Mouse (Mus musculus) CH12.LX (cell line): ENCODE measurements around the gene Plekhg3. TPM values are rescaled to one million over a fixed set of nuclear protein-coding genes. Genes with fewer than 3 reads are reported as not detected.

ENCODE experiments used
- DNase-seq: peaks from one replicate; pipeline ENCODE4 v3.0.0-alpha.2; 2013; ENCODE audit errors: extremely low read depth
- H3K27ac ChIP-seq: 2 replicates; pipeline ENCODE4 v1.5.1; 2012; ENCODE audit warnings: low read depth, mild to moderate bottlenecking, control low read depth, moderate library complexity; ENCODE audit not compliant: insufficient read depth
- H3K27me3 ChIP-seq: replicated peaks from 2 replicates; pipeline ENCODE3; 2012; ENCODE audit warnings: inconsistent platforms
- H3K36me3 ChIP-seq, 2 experiments: replicated peaks in 1 of 2; 2 replicates each; pipeline versions ENCODE3 to v1.6.1; 2012; ENCODE audit warnings: inconsistent platforms in 1 of 2, low read length in 1 of 2, mild to moderate bottlenecking in 1 of 2, mixed read lengths in 1 of 2, moderate library complexity in 1 of 2; ENCODE audit not compliant: control insufficient read depth in 1 of 2, insufficient read depth in 1 of 2
- H3K4me1 ChIP-seq, 2 experiments: 2 replicates each; pipeline ENCODE4 v1.6.1; 2012; ENCODE audit warnings: inconsistent platforms in 1 of 2, moderate library complexity in 1 of 2; ENCODE audit not compliant: insufficient read depth in 2 of 2, control insufficient read depth in 1 of 2
- H3K4me2 ChIP-seq: 2 replicates; pipeline ENCODE4 v1.6.1; 2012; ENCODE audit warnings: low read depth, mild to moderate bottlenecking, control low read depth; ENCODE audit not compliant: poor library complexity, insufficient read depth, severe bottlenecking
- H3K4me3 ChIP-seq, 3 experiments: fragments of 150-350 bp in 1 of 3; sonication (generic) in 1 of 3; replicated peaks in 1 of 3; 2 replicates each; pipeline versions ENCODE3 to v1.5.1; 2011 to 2012; ENCODE audit warnings: low read depth in 2 of 3, low read length in 2 of 3, mild to moderate bottlenecking in 2 of 3, moderate library complexity in 2 of 3, control low read depth in 1 of 3, improper control_type of control experiment in 1 of 3, inconsistent platforms in 1 of 3, mixed read lengths in 1 of 3; ENCODE audit not compliant: poor library complexity in 1 of 3
- H3K79me2 ChIP-seq: replicated peaks from 2 replicates; pipeline ENCODE4 v1.6.1; 2012; ENCODE audit warnings: mild to moderate bottlenecking, moderate library complexity; ENCODE audit not compliant: control insufficient read depth, poor library complexity, insufficient read depth, severe bottlenecking; ENCODE audit errors: extremely low read depth
- H3K9ac ChIP-seq: 2 replicates; pipeline ENCODE4 v1.6.1; 2012; ENCODE audit warnings: low read depth, mild to moderate bottlenecking, control low read depth, moderate library complexity; ENCODE audit not compliant: insufficient read depth
- H3K9me3 ChIP-seq: replicated peaks from 2 replicates; pipeline ENCODE3; 2012; ENCODE audit warnings: low read length, inconsistent platforms, mixed read lengths
- CHD1 ChIP-seq: IDR thresholded peaks from 2 replicates; pipeline ENCODE4 v1.6.1; 2012; ENCODE audit warnings: low read depth, low read length, improper control_type of control experiment, inconsistent platforms
- CHD2 ChIP-seq: IDR thresholded peaks from 2 replicates; pipeline ENCODE4 v1.6.1; 2011; ENCODE audit warnings: low read length, improper control_type of control experiment
- CTCF ChIP-seq, 2 experiments: IDR thresholded peaks in 1 of 2; conservative IDR thresholded peaks in 1 of 2; 2 replicates each; pipeline ENCODE4 v1.5.1; 2011 to 2012; ENCODE audit warnings: low read depth in 2 of 2, low read length in 2 of 2, improper control_type of control experiment in 1 of 2, inconsistent platforms in 1 of 2, mild to moderate bottlenecking in 1 of 2, moderate library complexity in 1 of 2
- EP300 ChIP-seq: IDR thresholded peaks from 2 replicates; pipeline ENCODE4 v1.6.1; 2011; ENCODE audit warnings: low read length, improper control_type of control experiment
- ETS1 ChIP-seq: conservative IDR thresholded peaks from 2 replicates; pipeline ENCODE4 v1.6.1; 2012; ENCODE audit warnings: low read depth, mild to moderate bottlenecking, inconsistent platforms, low read length, improper control_type of control experiment, moderate library complexity
- GABPA ChIP-seq: IDR thresholded peaks from 2 replicates; pipeline ENCODE4 v1.6.1; 2012; ENCODE audit warnings: low read depth, low read length, improper control_type of control experiment, inconsistent platforms; ENCODE audit not compliant: insufficient replicate concordance
- HCFC1 ChIP-seq: IDR thresholded peaks from 2 replicates; pipeline ENCODE4 v1.6.1; 2012; ENCODE audit warnings: low read depth, mild to moderate bottlenecking, inconsistent platforms, low read length, improper control_type of control experiment
- IRF4 ChIP-seq: IDR thresholded peaks from 2 replicates; pipeline ENCODE4 v1.6.1; 2014; ENCODE audit warnings: low read depth, mild to moderate bottlenecking, inconsistent platforms, low read length, improper control_type of control experiment
- JUN ChIP-seq: IDR thresholded peaks from 2 replicates; pipeline ENCODE4 v1.6.1; 2011; ENCODE audit warnings: low read depth, mild to moderate bottlenecking, low read length, improper control_type of control experiment, moderate library complexity; ENCODE audit not compliant: insufficient read depth
- KAT2A ChIP-seq: IDR thresholded peaks from 2 replicates; pipeline ENCODE4 v1.6.1; 2012; ENCODE audit warnings: low read length, improper control_type of control experiment, inconsistent platforms; ENCODE audit not compliant: insufficient replicate concordance
- MAFK ChIP-seq: IDR thresholded peaks from 2 replicates; pipeline ENCODE4 v1.6.1; 2011; ENCODE audit warnings: low read length, improper control_type of control experiment; ENCODE audit not compliant: insufficient replicate concordance
- MAX ChIP-seq: IDR thresholded peaks from 2 replicates; pipeline ENCODE4 v1.6.1; 2011; ENCODE audit warnings: low read length, improper control_type of control experiment
- MAZ ChIP-seq: IDR thresholded peaks from 2 replicates; pipeline ENCODE4 v1.6.1; 2012; ENCODE audit warnings: low read depth, mild to moderate bottlenecking, inconsistent platforms, low read length, improper control_type of control experiment, moderate library complexity
- MEF2A ChIP-seq: IDR thresholded peaks from 2 replicates; pipeline ENCODE4 v1.6.1; 2014; ENCODE audit warnings: low read depth, mild to moderate bottlenecking, inconsistent platforms, low read length, improper control_type of control experiment, borderline replicate concordance
- MXI1 ChIP-seq: IDR thresholded peaks from 2 replicates; pipeline ENCODE4 v1.6.1; 2011; ENCODE audit warnings: mild to moderate bottlenecking, low read depth, low read length, improper control_type of control experiment
- POLR2AphosphoS2 ChIP-seq: IDR thresholded peaks from 2 replicates; pipeline ENCODE4 v1.6.1; 2011; ENCODE audit warnings: low read depth, low read length, improper control_type of control experiment
- RAD21 ChIP-seq: IDR thresholded peaks from 2 replicates; pipeline ENCODE4 v1.6.1; 2011; ENCODE audit warnings: low read depth, mild to moderate bottlenecking, low read length, improper control_type of control experiment, moderate library complexity
- SIN3A ChIP-seq: IDR thresholded peaks from 2 replicates; pipeline ENCODE4 v1.6.1; 2012; ENCODE audit warnings: low read length, improper control_type of control experiment, inconsistent platforms
- SMC3 ChIP-seq: IDR thresholded peaks from 2 replicates; pipeline ENCODE4 v1.6.1; 2011; ENCODE audit warnings: low read depth, low read length, improper control_type of control experiment
- TCF12 ChIP-seq: IDR thresholded peaks from 2 replicates; pipeline ENCODE4 v1.6.1; 2014; ENCODE audit warnings: low read depth, mild to moderate bottlenecking, inconsistent platforms, low read length, improper control_type of control experiment
- UBTF ChIP-seq: IDR thresholded peaks from 2 replicates; pipeline ENCODE4 v1.6.1; 2012; ENCODE audit warnings: low read depth, mild to moderate bottlenecking, inconsistent platforms, low read length, improper control_type of control experiment, moderate library complexity
- USF1 ChIP-seq: IDR thresholded peaks from 2 replicates; pipeline ENCODE4 v1.6.1; 2014; ENCODE audit warnings: low read depth, mild to moderate bottlenecking, inconsistent platforms, low read length, improper control_type of control experiment
- USF2 ChIP-seq: conservative IDR thresholded peaks from 2 replicates; pipeline ENCODE4 v1.6.1; 2011; ENCODE audit warnings: low read depth, low read length, improper control_type of control experiment
- ZC3H11A ChIP-seq: IDR thresholded peaks from 2 replicates; pipeline ENCODE4 v1.6.1; 2012; ENCODE audit warnings: low read depth, mild to moderate bottlenecking, inconsistent platforms, low read length, improper control_type of control experiment
- ZKSCAN1 ChIP-seq: IDR thresholded peaks from 2 replicates; pipeline ENCODE4 v1.6.1; 2012; ENCODE audit warnings: low read depth, inconsistent platforms, low read length, improper control_type of control experiment, borderline replicate concordance
- ZMIZ1 ChIP-seq: IDR thresholded peaks from 2 replicates; pipeline ENCODE4 v1.6.1; 2012; ENCODE audit warnings: low read depth, mild to moderate bottlenecking, inconsistent platforms, low read length, improper control_type of control experiment
- dilution Hi-C: fragments of 300-500 bp; cut with MboI; formaldehyde crosslinking; loops from 2 replicates; pipeline ENCODE4 v1.14.3; 2020; ENCODE audit warnings: low sequenced_read_pairs; ENCODE audit not compliant: extremely low pct_unique_long_range_greater_than_20kb, extremely low pct_ligation_motif_present
- in situ Hi-C: fragments of 300-500 bp; cut with MboI; formaldehyde crosslinking; loops from 3 replicates; pipeline ENCODE4 v1.14.3; 2019; ENCODE audit warnings: low sequenced_read_pairs, low pct_ligation_motif_present, low pct_unique_long_range_greater_than_20kb, mixed read lengths
- polyA plus RNA-seq: library from polyadenylated mRNA; unstranded; fragments of >175 nt; gene quantifications from 2 replicates; pipeline ENCODE4 v1.2.1, GENCODE M21; 2012; ENCODE audit warnings: low read depth; ENCODE audit not compliant: insufficient read length
- total RNA-seq, 2 experiments: library from RNA; depleted of rRNA; stranded (reverse); fragments of 300-350 nt in 1 of 2; fragments of >200 nt in 1 of 2; gene quantifications; 2 replicates each; pipeline ENCODE4 v1.2.3; 2012 to 2014

The Plekhg3 gene
- total and polyA plus RNA-seq, 3 experiments, result 0.04 to 6.1 (median 0.27) TPM

DNA sequence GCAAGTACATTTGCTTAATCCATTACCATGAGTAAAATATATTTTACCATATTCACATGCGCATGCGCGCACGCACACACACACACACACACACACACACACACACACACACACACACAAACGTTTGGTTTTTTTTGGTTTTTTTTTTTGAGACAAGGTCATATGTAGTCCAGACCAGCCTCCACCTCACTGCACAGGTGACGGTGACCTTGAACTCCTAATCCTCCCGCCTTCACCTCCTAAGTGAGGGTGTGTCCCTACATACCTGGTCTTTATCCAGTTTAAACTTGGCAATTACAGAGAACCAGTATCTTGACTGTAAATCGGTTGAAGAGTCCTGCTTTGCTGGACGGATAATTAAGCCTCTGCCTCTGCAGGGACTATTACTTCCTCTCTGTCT lies 31.4 kb upstream of the Plekhg3 start:
- H3K79me2 ChIP-seq, result no peaks in the 10 kb centered on the region
- TF ChIP-seq MAZ (no peak), MAX (no peak), CHD2 (no peak), HCFC1 (no peak), EP300 (no peak), SIN3A (no peak), ZMIZ1 (no peak), SMC3 (no peak), CHD1 (no peak), USF1 (no peak), JUN (no peak), ZKSCAN1 (no peak)
- H3K4me2 ChIP-seq, result no peak overlapping the region
- in situ Hi-C loops (loop anchor here (5.0 to 25.0 kb wide), 2 partner anchors 93 to 213 kb away; partner anchors contain the start of gene Sptb), dilution Hi-C loops (no loop called here)
- peaks cover 5% of the 10 kb centered on the region for H3K27me3 ChIP-seq
- H3K27ac ChIP-seq, result no peak overlapping the region
- H3K9ac ChIP-seq, result no peak overlapping the region
- no peaks in the 10 kb centered on the region for H3K36me3 ChIP-seq
- DNase-seq, result no peak
- no peaks in the 10 kb centered on the region; a peak in 1 of 4 replicates for H3K4me1 ChIP-seq
- H3K9me3 ChIP-seq, result no peaks in the 10 kb centered on the region
- H3K4me3 ChIP-seq, result no peak overlapping the region

DNA sequence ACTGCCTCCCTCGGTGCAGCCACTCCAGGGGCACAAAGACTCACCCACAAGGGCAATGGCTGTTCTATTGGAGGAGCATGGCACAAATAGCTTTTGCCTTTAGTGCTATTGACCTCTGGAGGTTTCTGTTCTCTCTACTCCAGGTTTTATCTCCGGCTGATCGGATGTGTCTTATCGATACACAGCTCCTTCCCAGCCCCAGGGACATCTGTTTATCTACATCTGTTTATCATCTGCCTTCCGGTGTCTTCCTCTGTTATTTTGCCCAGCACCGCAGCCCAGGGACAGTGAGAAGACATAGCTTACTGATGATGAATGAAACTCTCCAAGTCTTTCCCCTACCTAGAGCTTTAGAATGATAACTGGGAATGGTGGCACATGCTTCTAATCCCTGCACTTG lies 30.6 kb upstream of the Plekhg3 start:
- H3K9me3 ChIP-seq, result no peaks in the 10 kb centered on the region
- in situ Hi-C loops (no loop called here), dilution Hi-C loops (no loop called here)
- no peak overlapping the region for H3K27ac ChIP-seq
- H3K4me3 ChIP-seq, result no peak overlapping the region
- H3K79me2 ChIP-seq, result no peaks in the 10 kb centered on the region
- H3K27me3 ChIP-seq, result peaks cover 5% of the 10 kb centered on the region
- H3K9ac ChIP-seq, result no peak overlapping the region
- TF ChIP-seq RAD21, result no peak
- no peak for TF ChIP-seq GABPA
- no peak for TF ChIP-seq MXI1
- TF ChIP-seq ETS1, result no peak
- no peak for TF ChIP-seq CHD1
- no peak for TF ChIP-seq HCFC1
- no peak for TF ChIP-seq ZC3H11A
- no peak for TF ChIP-seq KAT2A
- TF ChIP-seq CTCF (conservative IDR thresholded peaks at IDR 0.05 in 1 of 2, IDR thresholded peaks at IDR 0.05 in 1 of 2; ENCODE audit: low read depth in 2 of 2, low read length in 2 of 2), result no peak
- no peak for TF ChIP-seq SIN3A
- no peak for TF ChIP-seq MAX
- TF ChIP-seq JUN, result no peak
- no peak for TF ChIP-seq MEF2A
- no peak for TF ChIP-seq UBTF
- TF ChIP-seq MAFK, result no peak
- no peak for TF ChIP-seq USF2
- no peak for TF ChIP-seq TCF12
- TF ChIP-seq EP300, result no peak
- TF ChIP-seq POLR2AphosphoS2, result no peak
- no peak for TF ChIP-seq IRF4
- DNase-seq, result no peak
- H3K36me3 ChIP-seq, result no peaks in the 10 kb centered on the region
- no peak overlapping the region for H3K4me2 ChIP-seq
- H3K4me1 ChIP-seq, result no peaks in the 10 kb centered on the region; a peak in 1 of 4 replicates
